Mouse (Mus musculus): Measurements from ENCODE around the gene Armc3. TPM values are rescaled to one million over a fixed set of nuclear protein-coding genes. Genes with fewer than 3 reads are reported as not detected.

The Armc3 gene
- polyA plus RNA-seq, 1 experiment from 2014 or later = 0.11 TPM

DNA sequence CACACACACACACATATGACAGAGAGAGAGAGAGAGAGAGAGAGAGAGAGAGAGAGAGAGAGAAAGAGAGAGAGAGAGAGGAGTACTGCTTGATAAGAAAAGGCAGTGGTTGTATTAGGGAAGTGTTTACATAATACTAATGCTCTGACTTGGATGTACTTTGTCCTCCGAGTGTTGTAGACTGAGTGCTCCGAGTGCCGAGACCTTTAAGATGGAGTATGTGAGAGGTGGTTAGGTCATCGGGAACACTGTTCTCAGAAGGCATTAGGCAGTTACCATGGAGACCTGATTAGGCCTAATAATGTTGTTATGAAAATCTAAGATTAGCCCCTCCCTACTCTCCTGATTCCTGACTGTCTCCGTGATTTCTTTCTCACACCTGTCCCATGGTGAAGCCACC, 151.1 kb downstream of the Armc3 start:
- Histone ChIP-seq H3K9me3 (ENCODE audit: control insufficient read depth, low read length) (no peaks in the 10 kb centered on the region), H3K9ac (ENCODE audit: low read depth, low read length) (no peak overlapping the region), H3K36me3 (ENCODE audit: control insufficient read depth, insufficient read depth, low read length) (no peaks in the 10 kb centered on the region), H3K4me2 (no peak overlapping the region), H3K27ac (ENCODE audit: low read depth, low read length) (no peak overlapping the region), H3K27me3 (replicated peaks; ENCODE audit: control insufficient read depth, insufficient read depth, low read length) (no peaks in the 10 kb centered on the region), H3K4me1 (replicated peaks; ENCODE audit: control insufficient read depth, insufficient read depth, low read length) (no peaks in the 10 kb centered on the region), H3K4me3 (ENCODE audit: low read depth, low read length) (no peak overlapping the region)
- WGBS = 80% methylated on average over 5 of the region's 5 CpGs
- ATAC-seq (replicated peaks; ENCODE audit: low FRiP score) = no peak
- DNase-seq (ENCODE audit: low spot score) = no peak

DNA sequence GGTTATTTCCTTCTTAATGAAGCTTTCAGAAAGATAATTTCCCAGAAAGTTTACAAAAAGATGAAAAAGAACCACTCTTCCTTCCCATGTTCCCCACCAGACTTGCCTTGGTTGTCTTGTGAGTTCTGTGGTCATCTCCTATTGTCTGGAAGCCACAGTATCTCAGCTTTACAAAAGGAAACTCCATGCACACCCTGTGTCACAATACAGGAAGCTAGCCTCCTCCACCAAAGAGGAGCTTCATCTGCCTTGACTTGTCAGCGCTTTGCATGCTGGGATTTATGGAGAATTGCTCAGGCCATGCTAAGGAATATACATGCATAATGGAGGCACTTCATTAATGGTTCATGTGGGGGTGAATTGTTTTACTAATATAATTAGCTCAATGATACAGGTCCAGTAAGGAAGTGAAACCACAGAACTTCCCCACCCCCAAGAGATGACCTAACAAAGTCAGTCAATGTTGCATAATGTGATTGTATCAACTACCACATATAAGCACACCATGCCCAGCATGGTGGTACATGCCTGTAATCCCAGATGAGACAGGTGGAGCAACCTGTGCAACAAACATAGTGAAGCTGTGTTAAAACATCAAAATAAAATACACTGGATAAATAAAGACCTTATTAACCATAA, 152.6 kb downstream of the Armc3 start:
- 79% methylated on average over 1 of the region's 1 CpGs for WGBS
- Histone ChIP-seq H3K27ac (ENCODE audit: low read depth, low read length) (no peak overlapping the region), H3K9ac (ENCODE audit: low read depth, low read length) (no peak overlapping the region), H3K27me3 (replicated peaks; ENCODE audit: control insufficient read depth, insufficient read depth, low read length) (no peaks in the 10 kb centered on the region), H3K4me2 (no peak overlapping the region), H3K4me1 (replicated peaks; ENCODE audit: control insufficient read depth, insufficient read depth, low read length) (no peaks in the 10 kb centered on the region), H3K4me3 (ENCODE audit: low read depth, low read length) (no peak overlapping the region), H3K36me3 (ENCODE audit: control insufficient read depth, insufficient read depth, low read length) (no peaks in the 10 kb centered on the region), H3K9me3 (ENCODE audit: control insufficient read depth, low read length) (no peaks in the 10 kb centered on the region)
- no peak for ATAC-seq (replicated peaks; ENCODE audit: low FRiP score)
- DNase-seq (ENCODE audit: low spot score) = no peak

DNA sequence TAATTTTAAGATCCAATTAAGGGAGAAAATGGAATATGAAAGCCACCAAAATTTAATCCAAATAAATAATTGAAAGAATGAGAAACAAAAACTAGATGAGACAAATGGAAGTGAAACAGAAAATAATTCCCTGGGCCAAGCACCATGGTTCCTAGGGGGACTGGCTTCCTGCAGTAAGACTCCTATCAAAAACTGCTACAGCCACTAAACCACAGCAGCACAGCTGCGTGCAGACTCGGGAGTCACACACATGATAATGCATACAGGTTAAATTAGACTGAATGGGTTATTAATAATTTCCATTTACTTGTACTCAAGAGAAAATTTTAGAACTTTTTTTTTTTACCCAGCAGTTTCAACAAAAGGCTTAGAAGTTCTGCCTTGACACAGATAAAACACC, 154.1 kb downstream of the Armc3 start:
- H3K27me3 ChIP-seq (replicated peaks; ENCODE audit: control insufficient read depth, insufficient read depth, low read length) = no peaks in the 10 kb centered on the region
- DNase-seq (ENCODE audit: low spot score) (no peak), ATAC-seq (replicated peaks; ENCODE audit: low FRiP score) (no peak)
- no peaks in the 10 kb centered on the region for H3K36me3 ChIP-seq (ENCODE audit: control insufficient read depth, insufficient read depth, low read length)
- no peak overlapping the region for H3K4me3 ChIP-seq (ENCODE audit: low read depth, low read length)
- no peaks in the 10 kb centered on the region for H3K4me1 ChIP-seq (replicated peaks; ENCODE audit: control insufficient read depth, insufficient read depth, low read length)
- H3K27ac ChIP-seq (ENCODE audit: low read depth, low read length) = no peak overlapping the region
- 85% methylated on average over 2 of the region's 2 CpGs for WGBS
- H3K9me3 ChIP-seq (ENCODE audit: control insufficient read depth, low read length) = no peaks in the 10 kb centered on the region
- H3K4me2 ChIP-seq = no peak overlapping the region
- H3K9ac ChIP-seq (ENCODE audit: low read depth, low read length) = no peak overlapping the region

Other genes with a start within 250 kb of the Armc3 start
- gene Pip4k2a, start 201.2 kb upstream of the Armc3 start, polyA plus RNA-seq (2014; fragmentation: Nextera tagmentation; extraction: Ambion mirVana) = 20.1 and 20.5 TPM in 2 replicates
- 0.21 and 0.48 TPM in 2 replicates for gene 4930426L09Rik, start 201.0 kb upstream of the Armc3 start, polyA plus RNA-seq (2014; fragmentation: Nextera tagmentation; extraction: Ambion mirVana)
- gene Msrb2, start 172.1 kb downstream of the Armc3 start, polyA plus RNA-seq (2014; fragmentation: Nextera tagmentation; extraction: Ambion mirVana) = 17.2 and 20.6 TPM in 2 replicates
- gene Ptf1a, start 246.4 kb downstream of the Armc3 start, polyA plus RNA-seq (2014; fragmentation: Nextera tagmentation; extraction: Ambion mirVana) = not detected in 2 replicates

Measured in liver, embryonic 11.5 days (tissue).